Mouse (Mus musculus) adipocyte (in vitro differentiated cells): ENCODE data around the gene Spatc1l.

Experiments
- DNase-seq: peaks from one replicate; pipeline ENCODE4 v3.0.0-alpha.2; 2016; ENCODE audit warnings: low spot score

The Spatc1l gene

DNA sequence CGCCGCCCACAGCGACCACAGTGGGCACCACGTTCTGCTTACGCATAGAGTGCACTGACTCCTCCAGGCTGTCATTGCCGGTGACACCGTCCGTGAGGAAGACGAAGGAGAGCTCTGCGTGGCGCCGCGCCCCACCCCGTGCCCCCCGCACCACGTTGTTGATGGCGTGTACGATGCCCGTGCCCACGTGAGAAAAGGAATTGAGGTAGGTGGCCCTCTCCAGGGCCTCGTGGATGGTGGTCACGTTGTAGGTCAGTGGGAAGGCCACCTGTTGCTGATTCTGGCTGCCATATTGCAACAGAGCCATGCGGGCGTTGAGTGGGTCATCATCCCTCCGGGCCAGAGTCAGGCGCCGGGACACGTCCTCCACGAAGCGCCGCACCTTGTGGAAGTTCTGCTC, 34.3 kb downstream of the Spatc1l start:
- DNase-seq = no peak

- DNase-seq = peak; percentile 43
Observed at GRCm38 (mm10) chr10:76602690-76603089, 40.6 kb downstream of the Spatc1l start.

GRCm38 (mm10) chr10:76612473-76612872, 50.4 kb downstream of the Spatc1l start:
- no peak for DNase-seq
